Mouse (Mus musculus) olfactory bulb, adult 2 months (tissue): ENCODE results near the gene Lrrc51. TPM values are rescaled to one million over a fixed set of nuclear protein-coding genes. Genes with fewer than 3 reads are reported as not detected.

Source experiments
- H3K27ac ChIP-seq: fragments of 200-500 bp; 2 replicates; pipeline ENCODE4 v1.5.1; 2012; ENCODE audit warnings: low read depth, low read length; ENCODE audit not compliant: insufficient read depth
- H3K4me1 ChIP-seq: fragments of 200-500 bp; 2 replicates; pipeline ENCODE4 v1.6.1; 2012; ENCODE audit warnings: low read length; ENCODE audit not compliant: control insufficient read depth, insufficient read depth
- H3K4me3 ChIP-seq: fragments of 200-500 bp; 2 replicates; pipeline ENCODE4 v1.5.1; 2012; ENCODE audit warnings: mild to moderate bottlenecking, low read depth, low read length, moderate library complexity; ENCODE audit not compliant: insufficient read depth
- CTCF ChIP-seq: fragments of 200-500 bp; IDR thresholded peaks from 2 replicates; pipeline ENCODE4 v1.5.1; 2012; ENCODE audit warnings: low read depth, mild to moderate bottlenecking, low read length, moderate library complexity; ENCODE audit not compliant: insufficient read depth
- POLR2A ChIP-seq: fragments of 200-500 bp; IDR thresholded peaks from 2 replicates; pipeline ENCODE4 v1.6.1; 2012; ENCODE audit warnings: mild to moderate bottlenecking, low read depth, low read length, moderate library complexity; ENCODE audit not compliant: insufficient read depth
- WGBS: fragments of 180-500 bp; shearing (Covaris S2); methylation state at CpG from one replicate; pipeline ENCODE4 v1.1.7; 2018; 5-methylcytosine and 5-hydroxymethylcytosine counted together
- polyA plus RNA-seq: library from polyadenylated mRNA; stranded (reverse); fragments of >200 nt; gene quantifications from 2 replicates; pipeline ENCODE4 v1.2.4, GENCODE M21; 2012; ENCODE audit warnings: low replicate concordance; ENCODE audit not compliant: missing spikeins, insufficient read depth, insufficient read length

Gene Lrrc51
- not detected in 2 replicates for polyA plus RNA-seq

- WGBS = under 1% methylated on average over 40 of the region's 40 CpGs
- Histone ChIP-seq H3K27ac (no peak within 1 kb of the TSS), H3K4me1 (peaks cover 7% of the 10 kb centered on the region; the same call in 1 of the 2 replicates), H3K4me3 (peak within 1 kb of the TSS; percentile 84)
- TF ChIP-seq POLR2A (peak; percentile 49; the same call in 1 of the 2 replicates), CTCF (no peak)
Observed at GRCm38 (mm10) chr7:101933751-101934240, at the start of gene Lrrc51, which contains the start of gene Numa1. Lrrc51 (minus strand) TSS chr7:101933895. Numa1 (plus strand) TSS chr7:101934111.

GRCm38 (mm10) chr7:101982735-101983134 lies 49.0 kb upstream of the Lrrc51 start:
- 77% methylated on average over 1 of the region's 1 CpGs for WGBS
- no peaks in the 10 kb centered on the region; the same call in 1 of the 2 replicates for H3K4me1 ChIP-seq

GRCm38 (mm10) chr7:101974505-101974904 lies 40.8 kb upstream of the Lrrc51 start:
- Histone ChIP-seq H3K4me3 (no peak overlapping the region), H3K4me1 (peaks cover 14% of the 10 kb centered on the region), H3K27ac (no peak overlapping the region)
- WGBS = 21% methylated on average over 2 of the region's 2 CpGs
- TF ChIP-seq POLR2A = no peak
- TF ChIP-seq CTCF = no peak

More at GRCm38 (mm10) chr7:101982735-101983134, 49.0 kb upstream of the Lrrc51 start:
- Histone ChIP-seq H3K27ac (no peak overlapping the region), H3K4me3 (no peak overlapping the region)
- TF ChIP-seq CTCF (no peak), POLR2A (no peak)

GRCm38 (mm10) chr7:101973730-101974129 lies 40.0 kb upstream of the Lrrc51 start:
- WGBS = 84% methylated on average over 3 of the region's 3 CpGs
- Histone ChIP-seq H3K4me1 (peaks cover 15% of the 10 kb centered on the region), H3K4me3 (no peak overlapping the region), H3K27ac (no peak overlapping the region)
- TF ChIP-seq POLR2A = no peak
- no peak for TF ChIP-seq CTCF

- peak overlapping the region; percentile 88 for H3K27ac ChIP-seq
- no peak overlapping the region for H3K4me3 ChIP-seq
- 9% methylated on average over 2 of the region's 2 CpGs for WGBS
- peaks cover 15% of the 10 kb centered on the region for H3K4me1 ChIP-seq
- TF ChIP-seq POLR2A = no peak
- no peak for TF ChIP-seq CTCF
Observed at GRCm38 (mm10) chr7:101971721-101972120, 38.0 kb upstream of the Lrrc51 start.

GRCm38 (mm10) chr7:101970821-101971461 lies 37.2 kb upstream of the Lrrc51 start:
- Histone ChIP-seq H3K4me1 (peaks cover 13% of the 10 kb centered on the region), H3K4me3 (peak overlapping the region; percentile 95), H3K27ac (peak overlapping the region; percentile 88)
- WGBS = 1% methylated on average over 19 of the region's 19 CpGs
- TF ChIP-seq CTCF (no peak), POLR2A (no peak)

- Histone ChIP-seq H3K27ac (peak overlapping the region; percentile 99), H3K4me3 (peak overlapping the region; percentile 95), H3K4me1 (peaks cover 13% of the 10 kb centered on the region)
- WGBS = 2% methylated on average over 16 of the region's 17 CpGs
- TF ChIP-seq CTCF = no peak
- no peak for TF ChIP-seq POLR2A
Observed at GRCm38 (mm10) chr7:101970429-101970775, 36.7 kb upstream of the Lrrc51 start.

GRCm38 (mm10) chr7:101969694-101970428 lies 36.2 kb upstream of the Lrrc51 start:
- TF ChIP-seq CTCF (no peak), POLR2A (peak; percentile 34; the same call in 1 of the 2 replicates)
- Histone ChIP-seq H3K4me3 (peak overlapping the region; percentile 95), H3K4me1 (peaks cover 13% of the 10 kb centered on the region), H3K27ac (peak overlapping the region; percentile 99)
- WGBS = under 1% methylated on average over 47 of the region's 53 CpGs

- no peak overlapping the region for H3K4me3 ChIP-seq
- peaks cover 13% of the 10 kb centered on the region for H3K4me1 ChIP-seq
- no peak overlapping the region for H3K27ac ChIP-seq
- 48% methylated on average over 2 of the region's 2 CpGs for WGBS
- TF ChIP-seq CTCF = no peak
- TF ChIP-seq POLR2A = no peak
Observed at GRCm38 (mm10) chr7:101968751-101969150, 35.1 kb upstream of the Lrrc51 start.
